Mouse (Mus musculus) heart, adult 2 months (tissue): ENCODE data around the gene Ccrl2.

Experiments used
- CTCF ChIP-seq: fragments of 200-600 bp; IDR thresholded peaks from 2 replicates; pipeline ENCODE4 v1.8.1; 2022; ENCODE audit warnings: antibody characterized with exemption, mild to moderate bottlenecking, moderate library complexity
- EP300 ChIP-seq: fragments of 200-500 bp; IDR thresholded peaks from 2 replicates; pipeline ENCODE4 v1.6.1; 2011; ENCODE audit warnings: low read depth, low read length, control low read depth; ENCODE audit not compliant: insufficient read depth
- POLR2A ChIP-seq: fragments of 200-500 bp; IDR thresholded peaks from 2 replicates; pipeline ENCODE4 v1.6.1; 2011; ENCODE audit warnings: mild to moderate bottlenecking, low read depth, low read length, control low read depth; ENCODE audit not compliant: insufficient read depth

GRCm38 (mm10) chr9:111006544-111006943, 50.8 kb downstream of the Ccrl2 start:
- TF ChIP-seq POLR2A (no peak), CTCF (no peak), EP300 (no peak)
